Mouse (Mus musculus) adrenal gland, adult 8-10 months (tissue): Measurements from ENCODE around the gene Ccdc34. TPM values are rescaled to one million over a fixed set of nuclear protein-coding genes. Genes with fewer than 3 reads are reported as not detected.

Experiments used
- DNase-seq: peaks from one replicate; pipeline ENCODE4 v3.0.0; 2022
- total RNA-seq, 4 experiments: library from RNA; stranded (reverse); gene quantifications; 2 replicates each; pipeline ENCODE4 v1.2.4; 2022

Ccdc34 gene
- total RNA-seq, 4 experiments from 2014 or later = 5.1 to 10.5 (median 8.9) TPM

DNA sequence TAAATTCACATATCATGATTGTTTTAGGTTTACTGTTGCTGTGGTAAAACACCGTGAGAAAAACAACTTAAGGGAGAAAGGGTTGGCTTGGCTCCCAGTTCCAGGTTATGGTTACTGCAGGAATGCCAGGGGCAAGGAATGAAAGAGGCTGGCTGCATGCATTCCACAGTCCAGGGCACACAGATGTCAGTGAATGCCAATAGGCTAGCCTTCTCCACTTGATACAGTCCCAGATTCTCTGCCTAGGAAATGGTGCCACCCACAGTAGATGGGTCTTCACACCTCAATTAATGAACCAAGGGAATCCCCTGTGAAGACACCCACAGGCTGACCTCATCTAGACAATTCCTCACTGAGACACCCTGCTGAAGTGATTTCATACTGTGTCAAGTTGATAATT is 12.9 kb upstream of the Ccdc34 start:
- DNase-seq = no peak

- DNase-seq = no peak
These were observed 12.5 kb upstream of the Ccdc34 start for GRCm38 (mm10) chr2:110005164-110005563.

DNA sequence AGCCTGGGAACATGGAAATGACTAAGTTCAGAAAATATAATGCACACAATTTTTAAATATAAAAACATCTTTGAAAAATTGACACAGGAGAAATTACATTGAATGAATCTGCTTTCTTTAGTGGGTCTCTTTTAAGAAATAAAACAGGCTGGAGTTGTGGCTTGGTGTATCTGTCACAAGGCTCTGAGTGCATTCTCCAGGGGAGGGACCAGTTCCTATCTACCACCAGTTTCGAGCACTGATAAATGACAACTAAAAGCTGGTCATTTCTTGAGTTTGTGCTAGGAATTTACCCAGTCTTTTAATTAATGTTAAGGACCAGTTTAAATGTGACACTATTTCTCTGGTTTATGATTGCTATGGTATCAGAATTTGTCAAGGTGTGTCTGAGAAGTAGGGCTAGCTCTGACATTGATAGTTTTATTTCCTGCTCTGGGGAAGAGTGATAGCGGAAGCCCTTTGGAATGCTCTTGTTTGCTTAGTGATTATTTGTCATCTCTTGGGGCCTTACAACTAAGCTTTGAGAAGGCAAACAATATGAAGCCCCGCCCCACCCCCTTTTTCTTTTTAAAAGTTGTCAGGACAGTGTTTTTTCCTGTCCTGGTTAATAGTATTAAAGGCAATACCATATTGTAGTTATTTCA is 11.9 kb upstream of the Ccdc34 start:
- DNase-seq = no peak

DNA sequence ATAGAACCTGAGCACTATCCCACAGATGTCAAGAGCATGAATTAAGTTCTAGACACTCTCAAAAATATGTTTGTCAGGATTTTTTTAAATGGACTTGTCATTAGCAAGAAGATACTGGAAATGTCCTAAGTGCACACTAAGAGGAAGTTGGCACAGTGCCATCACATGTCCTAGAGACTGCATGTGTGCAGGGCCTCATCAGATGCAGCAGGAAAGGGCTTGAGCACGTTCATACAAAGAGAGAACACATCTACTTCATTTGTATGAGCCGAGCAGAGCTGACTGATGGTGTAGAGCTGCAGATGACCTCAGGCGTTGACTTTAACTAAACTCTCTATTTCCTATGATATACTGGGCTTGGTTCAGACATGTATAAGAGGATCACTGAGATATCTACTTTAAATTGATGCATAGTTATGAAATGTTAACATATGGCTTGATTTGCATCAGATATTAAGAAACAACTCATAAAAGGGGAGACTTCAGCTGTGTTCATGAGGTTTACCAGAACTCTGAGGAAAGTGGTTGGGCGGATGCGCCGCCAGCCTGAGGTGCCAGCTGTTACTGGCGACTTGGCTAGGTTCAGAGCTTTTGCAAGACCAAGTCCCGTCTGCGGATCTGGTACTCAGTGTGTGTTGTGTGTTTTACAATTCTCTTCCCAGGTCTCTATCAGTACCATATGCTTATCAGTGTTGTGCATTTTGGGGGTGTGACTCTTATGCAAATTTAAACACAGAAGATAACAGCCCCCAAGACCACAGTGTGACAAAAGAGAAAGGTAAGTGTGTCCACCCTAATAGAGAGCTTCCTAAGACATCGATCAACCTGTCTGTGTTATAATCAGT is 10.0 kb upstream of the Ccdc34 start:
- DNase-seq = no peak

- DNase-seq = no peak
These were observed 8.2 kb upstream of the Ccdc34 start for GRCm38 (mm10) chr2:110009449-110009848.

DNA sequence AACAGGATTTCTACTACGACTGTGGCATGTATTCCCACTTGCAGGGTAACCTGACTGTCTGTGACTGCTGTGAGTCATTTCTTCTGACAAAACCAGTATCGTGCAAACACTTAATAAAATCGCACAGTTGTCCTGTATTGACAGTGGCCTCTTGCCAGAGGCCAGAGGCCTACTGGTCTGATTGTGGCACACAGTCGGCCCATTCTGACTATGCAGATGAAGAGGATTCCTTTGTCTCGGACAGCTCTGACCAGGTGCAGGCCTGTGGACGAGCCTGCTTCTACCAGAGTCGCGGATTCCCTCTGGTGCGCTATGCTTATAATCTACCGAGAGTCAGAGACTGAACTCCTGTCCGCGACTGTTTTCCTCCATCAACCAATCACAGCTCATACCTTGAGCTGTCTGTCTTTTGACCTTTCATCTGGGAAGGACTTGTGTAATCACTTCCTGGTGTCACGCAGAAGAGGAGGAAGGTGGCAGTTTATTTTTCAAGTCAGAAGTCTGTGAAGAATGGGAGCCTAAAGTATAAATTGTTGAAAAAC is 5.4 kb upstream of the Ccdc34 start:
- DNase-seq = no peak

- DNase-seq = no peak
These were observed 530 bp upstream of the Ccdc34 start for GRCm38 (mm10) chr2:110017087-110017486.

DNA sequence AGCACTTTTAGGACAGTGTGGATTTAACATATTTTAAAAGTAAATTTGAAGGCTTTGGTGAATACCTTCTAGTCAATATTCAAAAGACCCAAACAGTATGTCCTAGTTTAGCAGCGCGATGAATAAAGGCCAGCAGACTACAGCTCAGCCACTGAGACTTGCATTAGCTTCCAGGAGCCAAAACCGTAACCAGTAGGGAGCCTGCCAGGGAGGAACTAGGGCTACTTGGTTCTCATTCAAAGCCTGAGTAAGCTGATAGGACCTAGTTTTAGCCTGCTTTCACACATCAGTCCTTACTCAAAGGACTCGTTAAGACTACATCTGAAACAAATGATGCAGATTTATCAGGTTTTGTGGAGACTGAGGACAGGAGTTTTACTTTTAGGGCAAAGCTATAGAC is 2.0 kb downstream of the Ccdc34 start:
- no peak for DNase-seq

GRCm38 (mm10) chr2:110020430-110020829 is 2.8 kb downstream of the Ccdc34 start:
- no peak for DNase-seq

GRCm38 (mm10) chr2:110036265-110036664 is 18.6 kb downstream of the Ccdc34 start:
- DNase-seq = no peak

DNA sequence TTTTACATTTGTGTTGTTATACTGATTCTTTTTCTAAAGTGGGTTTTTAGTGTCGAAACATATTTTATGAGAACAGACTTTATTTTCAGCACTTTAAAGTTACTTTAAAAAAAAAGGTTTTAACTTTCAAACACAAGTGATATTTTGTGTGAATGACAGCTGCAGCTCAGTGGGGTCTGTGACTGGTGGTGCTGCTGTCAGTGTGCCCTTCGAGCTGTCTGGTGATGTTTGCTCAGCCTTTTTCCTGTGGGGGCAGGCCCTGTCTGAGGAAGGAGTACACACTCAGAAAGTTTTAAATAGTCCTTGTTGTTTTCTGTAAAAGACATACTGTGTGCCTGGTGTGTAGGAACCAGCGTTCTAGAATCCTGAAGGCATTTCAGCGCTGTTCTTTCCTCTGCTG is 19.0 kb downstream of the Ccdc34 start:
- no peak for DNase-seq

DNA sequence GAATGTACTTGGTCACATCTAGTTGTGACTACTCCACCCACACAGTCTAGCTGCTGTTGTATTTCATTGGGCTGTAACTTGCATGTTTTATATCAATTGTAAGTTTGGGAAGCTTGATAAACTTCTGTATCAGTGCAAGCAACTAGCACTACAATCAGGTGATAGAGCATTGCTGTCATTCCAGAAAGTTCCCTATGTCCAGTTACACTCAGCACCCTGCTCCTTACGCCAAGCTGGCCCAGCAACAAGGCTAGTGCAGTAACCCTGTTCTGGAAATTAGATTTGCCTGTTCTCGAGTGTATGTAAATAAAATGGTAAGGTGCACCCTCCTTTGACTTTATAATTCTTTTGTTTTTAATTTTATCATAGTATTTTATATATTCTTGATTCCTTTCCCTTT is 19.6 kb downstream of the Ccdc34 start:
- no peak for DNase-seq

DNA sequence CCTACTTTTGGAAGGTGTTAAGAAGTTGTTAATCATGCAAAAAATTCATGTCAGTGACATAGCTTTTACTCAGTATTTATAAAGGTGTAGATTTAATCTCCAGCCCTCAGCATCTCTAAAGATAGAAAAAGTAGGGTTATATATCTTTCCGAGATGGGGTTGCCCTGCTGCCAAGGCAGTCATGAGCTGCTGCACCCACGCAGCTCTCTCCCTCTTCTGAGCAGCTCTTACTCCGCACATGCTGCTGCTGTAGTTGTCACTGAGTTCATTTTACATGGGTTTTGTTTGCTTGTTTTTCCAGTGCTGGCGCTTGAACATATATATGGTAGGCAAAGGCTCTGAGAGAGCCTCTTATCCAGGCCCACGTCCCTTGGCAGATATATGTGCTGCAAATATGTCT is 20.7 kb downstream of the Ccdc34 start:
- no peak for DNase-seq

- DNase-seq = no peak
These were observed 25.5 kb downstream of the Ccdc34 start for GRCm38 (mm10) chr2:110042861-110043760.

- no peak for DNase-seq
These were observed 40.8 kb downstream of the Ccdc34 start for GRCm38 (mm10) chr2:110058424-110058823.

DNA sequence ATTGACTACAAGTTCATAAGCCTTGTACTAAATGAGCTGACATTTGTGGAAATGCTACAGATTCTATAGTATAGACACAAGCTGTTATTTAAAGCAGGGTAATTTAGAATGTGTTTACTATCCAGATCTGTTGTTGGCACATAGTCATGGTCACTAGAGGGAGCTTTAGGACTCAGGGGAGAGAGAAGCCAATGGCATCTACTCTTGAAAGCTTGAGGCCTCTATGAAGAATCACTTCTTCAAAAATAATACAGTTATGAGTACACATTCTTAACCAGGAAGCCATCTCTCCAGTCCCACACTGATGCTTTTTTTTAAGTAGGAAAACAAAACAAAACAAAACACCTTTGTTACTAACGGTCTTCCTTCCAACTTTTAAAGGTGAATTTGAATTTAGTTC is 45.5 kb downstream of the Ccdc34 start:
- no peak for DNase-seq

DNA sequence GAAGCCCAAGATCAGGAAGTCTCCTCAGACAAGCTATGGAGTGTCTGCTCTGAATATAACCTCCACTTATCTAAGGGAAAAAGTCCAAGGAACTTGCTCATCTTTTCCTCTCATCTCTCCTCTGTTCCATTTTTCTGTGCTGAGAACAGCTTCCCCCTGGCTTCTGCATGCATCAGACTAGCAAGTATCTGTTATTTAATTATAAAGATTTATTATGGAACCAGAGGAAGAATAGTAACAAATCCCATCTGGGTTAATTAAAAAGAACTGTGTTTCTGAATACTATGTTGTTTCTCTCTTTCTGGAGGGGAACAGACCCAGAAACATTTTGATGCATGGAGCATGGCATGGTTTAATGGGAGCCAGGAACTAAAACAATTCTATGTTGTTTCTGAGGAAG is 51.3 kb downstream of the Ccdc34 start:
- DNase-seq = no peak

DNA sequence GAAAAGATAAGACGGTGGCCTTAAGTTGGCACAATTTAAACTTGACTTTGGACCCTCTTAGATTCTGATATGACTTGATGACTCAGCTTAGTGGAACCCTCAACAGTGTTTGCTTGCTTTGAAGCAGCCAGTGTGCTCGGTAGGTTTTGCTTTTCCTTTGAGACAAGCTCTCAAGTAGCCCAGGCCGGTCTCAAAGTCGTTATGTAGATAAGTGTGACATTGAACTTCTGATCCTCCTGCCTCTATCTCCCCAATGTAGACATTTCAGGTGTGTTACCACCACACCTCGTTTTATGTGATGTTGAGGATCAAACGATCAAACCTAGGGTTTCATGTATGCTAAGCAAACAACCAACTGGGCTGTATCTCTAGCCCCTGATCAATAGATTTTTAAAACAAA is 55.4 kb downstream of the Ccdc34 start:
- no peak for DNase-seq

- no peak for DNase-seq
These were observed 57.2 kb downstream of the Ccdc34 start for GRCm38 (mm10) chr2:110074646-110075452.

GRCm38 (mm10) chr2:110077240-110077639 is 59.6 kb downstream of the Ccdc34 start:
- DNase-seq = no peak

GRCm38 (mm10) chr2:110077655-110078054 is 60.0 kb downstream of the Ccdc34 start:
- DNase-seq = no peak

GRCm38 (mm10) chr2:110080532-110080931 is 62.9 kb downstream of the Ccdc34 start:
- no peak for DNase-seq
